Mouse (Mus musculus) kidney, embryonic 16.5 days (tissue): ENCODE measurements around the gene Tomm40. TPM values are rescaled to one million over a fixed set of nuclear protein-coding genes. Genes with fewer than 3 reads are reported as not detected.

Experiments used
- ATAC-seq: fragments of 200-750 bp; cut with Nextera tagmentation; 2 replicates; pipeline ENCODE4 v1.8.0; 2017; ENCODE audit warnings: moderate TSS enrichment; ENCODE audit not compliant: low FRiP score, low TSS enrichment
- H3K27ac ChIP-seq: fragments of 300-500 bp; sonication (generic); 2 replicates; pipeline ENCODE4 v1.5.1; 2014; ENCODE audit warnings: low read length
- H3K27me3 ChIP-seq: fragments of 300-500 bp; sonication (generic); 2 replicates; pipeline ENCODE4 v1.6.1; 2014; ENCODE audit warnings: low read length, control low read depth, mixed read lengths; ENCODE audit not compliant: insufficient read depth
- H3K36me3 ChIP-seq: fragments of 300-500 bp; sonication (generic); 2 replicates; pipeline ENCODE4 v1.6.1; 2014; ENCODE audit warnings: low read length, control low read depth, mixed read lengths; ENCODE audit not compliant: insufficient read depth
- H3K4me1 ChIP-seq: fragments of 300-500 bp; sonication (generic); 2 replicates; pipeline ENCODE4 v1.6.1; 2014; ENCODE audit warnings: low read length, control low read depth, mixed read lengths; ENCODE audit not compliant: insufficient read depth
- H3K4me2 ChIP-seq: fragments of 300-500 bp; sonication (generic); replicated peaks from 2 replicates; pipeline ENCODE4 v1.6.1; 2014; ENCODE audit warnings: low read depth, low read length
- H3K4me3 ChIP-seq: fragments of 300-500 bp; sonication (generic); 2 replicates; pipeline ENCODE4 v1.5.1; 2014; ENCODE audit warnings: mild to moderate bottlenecking, low read length
- H3K9ac ChIP-seq: fragments of 300-500 bp; sonication (generic); replicated peaks from 2 replicates; pipeline ENCODE4 v1.6.1; 2014; ENCODE audit warnings: low read length
- H3K9me3 ChIP-seq: fragments of 300-500 bp; sonication (generic); 2 replicates; pipeline ENCODE4 v1.6.1; 2016; ENCODE audit warnings: low read length, control low read depth
- WGBS: fragments of 180-500 bp; shearing (Covaris S2); extraction: QIAGEN DNeasy Blood & Tissue Kit; methylation state at CpG from one replicate; pipeline ENCODE4 v1.1.7; 2014; 5-methylcytosine and 5-hydroxymethylcytosine counted together
- polyA plus RNA-seq: library from polyadenylated mRNA; unstranded; fragments of >200 nt; fragmentation: Nextera tagmentation; extraction: Ambion mirVana; gene quantifications from 2 replicates; pipeline ENCODE4 v1.2.1, GENCODE M21; 2015

Tomm40 gene
- polyA plus RNA-seq, 1 experiment from 2014 or later: 153 TPM

- Histone ChIP-seq H3K4me3 (no peak overlapping the region), H3K9me3 (no peaks in the 10 kb centered on the region), H3K4me2 (no peak overlapping the region), H3K27ac (no peak overlapping the region), H3K4me1 (peaks cover 24% of the 10 kb centered on the region), H3K27me3 (no peaks in the 10 kb centered on the region), H3K36me3 (peaks cover 7% of the 10 kb centered on the region), H3K9ac (no peak overlapping the region)
- ATAC-seq: no peak
- 68% methylated on average over 7 of the region's 7 CpGs for WGBS
These were observed 38.3 kb upstream of the Tomm40 start for GRCm38 (mm10) chr7:19753587-19753986.

- peaks cover 31% of the 10 kb centered on the region for H3K4me1 ChIP-seq
- H3K9me3 ChIP-seq: no peaks in the 10 kb centered on the region
- no peaks in the 10 kb centered on the region for H3K27me3 ChIP-seq
- no peak for ATAC-seq
- H3K9ac ChIP-seq: no peak overlapping the region
- H3K36me3 ChIP-seq: no peaks in the 10 kb centered on the region
- no peak overlapping the region for H3K4me2 ChIP-seq
- H3K27ac ChIP-seq: no peak overlapping the region
- 77% methylated on average over 8 of the region's 8 CpGs for WGBS
- no peak overlapping the region for H3K4me3 ChIP-seq
These were observed 37.4 kb upstream of the Tomm40 start for GRCm38 (mm10) chr7:19752652-19753051.

GRCm38 (mm10) chr7:19751070-19751383 is 35.8 kb upstream of the Tomm40 start:
- no peak overlapping the region for H3K9ac ChIP-seq
- H3K9me3 ChIP-seq: no peaks in the 10 kb centered on the region
- 65% methylated on average over 4 of the region's 4 CpGs for WGBS
- H3K4me2 ChIP-seq: peak overlapping the region; percentile 87; the same call in 1 of the 2 replicates
- ATAC-seq: no peak
- H3K36me3 ChIP-seq: no peaks in the 10 kb centered on the region
- H3K4me1 ChIP-seq: peaks cover 40% of the 10 kb centered on the region
- no peaks in the 10 kb centered on the region for H3K27me3 ChIP-seq
- peak overlapping the region; percentile 92 for H3K27ac ChIP-seq
- H3K4me3 ChIP-seq: no peak overlapping the region

- H3K27ac ChIP-seq: peak within 1 kb of the TSS; percentile 92
- H3K4me1 ChIP-seq: peaks cover 40% of the 10 kb centered on the region
- no peaks in the 10 kb centered on the region for H3K9me3 ChIP-seq
- WGBS: 18% methylated on average over 19 of the region's 19 CpGs
- peak within 1 kb of the TSS; percentile 81 for H3K9ac ChIP-seq
- ATAC-seq: peak; percentile 55
- no peaks in the 10 kb centered on the region for H3K36me3 ChIP-seq
- H3K4me3 ChIP-seq: peak within 1 kb of the TSS; percentile 72
- H3K27me3 ChIP-seq: no peaks in the 10 kb centered on the region
- H3K4me2 ChIP-seq: peak within 1 kb of the TSS; percentile 87
These were observed 35.2 kb upstream of the Tomm40 start, which contains the start of gene Nectin2 for GRCm38 (mm10) chr7:19750217-19751069. Gene Nectin2 (minus strand): TSS chr7:19750483.

- no peaks in the 10 kb centered on the region for H3K9me3 ChIP-seq
- ATAC-seq: peak; percentile 95
- H3K36me3 ChIP-seq: no peaks in the 10 kb centered on the region
- peaks cover 47% of the 10 kb centered on the region for H3K4me1 ChIP-seq
- peak overlapping the region; percentile 87 for H3K4me2 ChIP-seq
- H3K27me3 ChIP-seq: no peaks in the 10 kb centered on the region
- peak overlapping the region; percentile 81 for H3K9ac ChIP-seq
- WGBS: under 1% methylated on average over 46 of the region's 46 CpGs
- peak overlapping the region; percentile 72 for H3K4me3 ChIP-seq
- peak overlapping the region; percentile 92 for H3K27ac ChIP-seq
These were observed 34.4 kb upstream of the Tomm40 start for GRCm38 (mm10) chr7:19749389-19750216.

- Histone ChIP-seq H3K4me1 (peaks cover 51% of the 10 kb centered on the region), H3K4me3 (peak overlapping the region; percentile 72), H3K36me3 (peaks cover 6% of the 10 kb centered on the region), H3K27me3 (no peaks in the 10 kb centered on the region), H3K9ac (peak overlapping the region; percentile 81), H3K9me3 (no peaks in the 10 kb centered on the region), H3K4me2 (peak overlapping the region; percentile 87), H3K27ac (peak overlapping the region; percentile 92)
- peak; percentile 7; the same call in 1 of the 2 replicates for ATAC-seq
- under 1% methylated on average over 32 of the region's 32 CpGs for WGBS
These were observed 33.3 kb upstream of the Tomm40 start for GRCm38 (mm10) chr7:19748219-19749195.

- ATAC-seq: no peak
- Histone ChIP-seq H3K9ac (peak overlapping the region; percentile 81), H3K36me3 (peaks cover 11% of the 10 kb centered on the region), H3K9me3 (no peaks in the 10 kb centered on the region), H3K4me2 (peak overlapping the region; percentile 87), H3K27me3 (no peaks in the 10 kb centered on the region), H3K27ac (peak overlapping the region; percentile 92), H3K4me1 (peaks cover 52% of the 10 kb centered on the region), H3K4me3 (peak overlapping the region; percentile 72)
- 3% methylated on average over 25 of the region's 25 CpGs for WGBS
These were observed 32.4 kb upstream of the Tomm40 start for GRCm38 (mm10) chr7:19747420-19748218.

GRCm38 (mm10) chr7:19746426-19747201 is 31.4 kb upstream of the Tomm40 start:
- Histone ChIP-seq H3K27ac (peak overlapping the region; percentile 92), H3K9ac (peak overlapping the region; percentile 81), H3K27me3 (no peaks in the 10 kb centered on the region), H3K9me3 (no peaks in the 10 kb centered on the region), H3K4me1 (peaks cover 62% of the 10 kb centered on the region), H3K4me3 (peak overlapping the region; percentile 72), H3K4me2 (peak overlapping the region; percentile 87), H3K36me3 (peaks cover 11% of the 10 kb centered on the region)
- ATAC-seq: no peak
- WGBS: 22% methylated on average over 5 of the region's 6 CpGs
